10 mouse cellular contexts compared by ENCODE assay signal in the genomic region with DNA sequence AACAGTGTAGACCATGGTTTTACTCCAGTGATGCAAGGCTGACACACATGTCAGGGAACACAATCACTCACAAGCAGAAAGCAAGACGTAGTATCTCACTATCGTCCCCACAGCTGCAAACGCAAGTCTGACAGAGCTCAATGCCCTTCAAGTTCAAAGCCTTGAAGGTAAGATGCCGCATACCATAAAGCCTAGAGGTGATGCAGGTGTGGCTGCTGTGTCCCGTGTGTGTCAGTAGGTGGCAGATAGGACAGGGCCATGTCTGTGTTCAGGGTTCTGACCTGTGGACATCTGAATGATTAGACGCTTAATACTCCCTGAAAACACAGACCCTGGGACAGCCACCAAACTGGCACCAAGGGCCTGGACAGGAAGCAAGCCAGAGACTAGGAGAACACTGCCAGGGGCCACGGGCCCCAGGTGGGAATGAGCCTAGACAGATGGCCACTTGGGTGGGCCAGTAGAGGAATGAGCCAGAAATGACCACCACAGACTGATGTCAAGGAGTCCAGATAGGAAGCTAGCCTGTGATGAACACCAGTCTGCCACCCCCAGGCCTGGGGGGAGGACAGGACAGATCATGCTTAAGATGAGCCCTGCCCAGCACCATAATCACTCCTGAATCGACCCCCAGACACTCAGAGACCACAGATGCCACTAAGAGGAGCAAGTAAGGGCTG. TPM values are rescaled to one million over a fixed set of nuclear protein-coding genes. Genes with fewer than 3 reads are reported as not detected.
A peak's percentile ranks its signal among the peaks of the same experiment; 100 is the strongest.
DNase-seq lines count a peak whose midpoint lies in the region; ATAC-seq lines count a peak whose summit lies in the region.
"Had no signal": no experiment of that assay in that cellular context is flagged by ENCODE, and none has a peak within 500 bp of the region (broad histone marks: within the 10 kb centered on the region; RNA-seq: fewer than 3 reads in every experiment).

No protein-coding gene starts in this region.

- peak; percentile 85 for DNase-seq in heart, adult 11 months
- no peak for DNase-seq in heart, postnatal 25 days (ENCODE audit: low spot score)
- DNase-seq in left cerebral cortex, postnatal 4 days = peak; percentile 6
- DNase-seq in left cerebral cortex, adult 8-10 months (ENCODE audit: low spot score in 2 of 2) = no peak
- peak; percentile 55 for DNase-seq in thymus, postnatal 25 days
- no peak for DNase-seq in adipocyte (ENCODE audit: low spot score)
- no peak for DNase-seq in left cerebral cortex, adult 11 months (ENCODE audit: low spot score)
- DNase-seq: adrenal gland, postnatal 36 days; gastrocnemius, postnatal 36 days had no signal

- intact Hi-C loops in heart, postnatal 25 days (cut with DNase I) = no loop called here
- intact Hi-C loops in left cerebral cortex, postnatal 4 days (cut with DNase I) = no loop called here

- peak; percentile 41; the same call in 1 of the 2 replicates for ATAC-seq in megakaryocyte-erythroid progenitor cell, adult 5-6 weeks (replicated peaks; ENCODE audit: low FRiP score, low TSS enrichment, poor library complexity, severe bottlenecking)

RNA-seq across cellular contexts. Expression of gene Pfkm, which starts 22.7 kb away (rescaled TPM):
- total RNA-seq in heart, postnatal 25 days (2021) = 100 to 1,000 TPM; 887 to 925 TPM
- total RNA-seq in left cerebral cortex, postnatal 4 days (2021) = 100 to 1,000 TPM; 156 to 177 TPM
- total RNA-seq in left cerebral cortex, adult 8-10 months (2022) = 100 to 1,000 TPM; 407 to 459 (median 428) TPM
- total RNA-seq in megakaryocyte-erythroid progenitor cell, adult 5-6 weeks (2014; fragmentation: Nextera tagmentation) = 69.0 and 74.9 TPM in 2 replicates
- 63.7 and 89.1 TPM in 2 replicates for total RNA-seq in megakaryocyte-erythroid progenitor cell, adult 5-6 weeks (2017)

RNA-seq across cellular contexts. Expression of gene Senp1, which starts 23.8 kb away (rescaled TPM):
- total RNA-seq in heart, postnatal 25 days (2021) = 10 to 100 TPM in 1 of 2 experiments, 1 to 10 TPM in 1; 9.9 to 10.2 TPM
- 10 to 100 TPM; 20.2 to 20.6 TPM for total RNA-seq in left cerebral cortex, postnatal 4 days (2021)
- 10 to 100 TPM; 13.2 to 15.3 (median 13.9) TPM for total RNA-seq in left cerebral cortex, adult 8-10 months (2022)
- 45.5 and 46.0 TPM in 2 replicates for total RNA-seq in megakaryocyte-erythroid progenitor cell, adult 5-6 weeks (2014; fragmentation: Nextera tagmentation)
- total RNA-seq in megakaryocyte-erythroid progenitor cell, adult 5-6 weeks (2017) = 35.2 and 39.0 TPM in 2 replicates

Comparison
In these comparisons a context has a peak if more than half of its experiments do, and no peak if none do; other contexts are left out.
1. DNase-seq: peak in heart, adult 11 months (single experiment), left cerebral cortex, postnatal 4 days (single experiment) and thymus, postnatal 25 days (single experiment); none in heart, postnatal 25 days (single experiment), left cerebral cortex, adult 8-10 months (0 of 2), adipocyte (single experiment) and left cerebral cortex, adult 11 months (single experiment).